Mouse (Mus musculus): ENCODE measurements around the gene Tex14.
A peak's percentile ranks its signal among the peaks of the same experiment; 100 is the strongest.
"Not testable (repeated sequence)": the region's sequence is repeated elsewhere in the genome, so short reads cannot be mapped to it uniquely, and the experiment has no call there.

Gene Tex14

DNA sequence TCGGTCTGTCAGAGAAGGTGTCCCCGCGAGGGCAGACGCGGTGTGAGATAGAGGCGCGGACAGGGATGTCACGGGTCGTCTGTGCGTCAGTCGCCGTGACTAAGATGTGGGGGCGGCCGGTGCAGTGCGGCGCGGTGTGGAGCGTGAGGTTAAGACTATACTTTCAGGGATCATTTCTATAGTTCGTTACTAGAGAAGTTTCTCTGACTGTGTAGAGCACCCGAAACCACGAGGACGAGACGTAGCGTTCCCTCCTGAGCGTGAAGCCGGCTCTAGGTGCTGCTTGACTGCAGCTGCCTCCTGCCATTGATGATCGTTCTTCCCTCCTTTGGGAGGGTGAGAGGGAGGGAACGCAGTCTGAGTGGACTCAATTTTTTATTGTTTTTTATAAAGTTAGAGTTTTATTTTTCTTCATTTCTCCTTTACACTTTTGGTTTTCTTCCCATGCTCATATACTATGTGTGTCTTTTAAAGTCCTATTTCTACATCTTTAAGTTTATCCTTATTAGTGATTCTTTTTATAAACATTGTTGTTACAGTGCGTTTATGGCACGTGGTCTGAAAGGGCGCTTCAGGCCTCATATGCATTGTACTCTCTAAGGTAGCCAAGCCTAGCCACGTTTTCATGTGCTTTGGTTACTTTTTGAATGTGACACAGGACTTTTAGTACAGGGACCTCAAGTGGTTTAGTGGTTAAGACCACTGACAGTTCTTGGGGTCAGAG lies 43.8 kb downstream of the Tex14 start:
- peak; percentile 78 for DNase-seq (ENCODE audit: low read depth, low spot score)

DNA sequence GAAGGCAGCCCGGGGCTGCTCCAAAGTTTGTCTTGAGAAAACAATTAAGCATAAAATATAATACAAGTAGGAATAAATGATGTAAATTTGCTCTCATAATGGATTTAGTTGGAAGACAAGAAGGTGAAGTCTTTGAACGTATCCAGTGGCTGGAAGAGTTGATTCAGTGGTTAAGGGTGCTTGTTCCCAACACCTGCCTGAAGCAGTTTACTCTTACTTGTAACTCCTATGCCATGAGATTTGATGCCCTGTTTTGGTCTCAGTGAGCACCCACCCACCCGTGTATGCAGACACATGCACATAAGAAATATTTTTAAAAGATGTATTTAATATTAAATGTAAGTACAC lies 44.3 kb downstream of the Tex14 start:
- no peak for DNase-seq (ENCODE audit: low read depth, low spot score)

DNA sequence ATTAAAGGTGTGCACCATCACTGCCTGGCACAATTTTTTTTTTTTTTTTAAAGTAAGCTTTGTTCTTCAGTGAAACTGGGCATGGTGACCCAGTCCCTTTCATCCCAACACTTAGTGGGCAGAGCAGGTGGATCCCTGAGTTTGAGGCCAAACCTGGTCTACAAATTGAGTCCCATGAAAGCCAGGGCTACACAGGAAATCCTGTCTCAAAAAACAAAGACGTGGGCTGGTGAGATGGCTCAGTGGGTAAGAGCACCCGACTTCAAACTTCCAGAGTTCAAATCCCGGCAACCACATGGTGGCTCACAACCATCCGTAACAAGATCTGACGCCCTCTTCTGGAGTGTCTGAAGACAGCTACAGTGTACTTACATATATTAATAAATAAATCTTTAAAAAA lies 45.0 kb downstream of the Tex14 start:
- not testable (repeated sequence) for DNase-seq (ENCODE audit: low read depth, low spot score)

DNA sequence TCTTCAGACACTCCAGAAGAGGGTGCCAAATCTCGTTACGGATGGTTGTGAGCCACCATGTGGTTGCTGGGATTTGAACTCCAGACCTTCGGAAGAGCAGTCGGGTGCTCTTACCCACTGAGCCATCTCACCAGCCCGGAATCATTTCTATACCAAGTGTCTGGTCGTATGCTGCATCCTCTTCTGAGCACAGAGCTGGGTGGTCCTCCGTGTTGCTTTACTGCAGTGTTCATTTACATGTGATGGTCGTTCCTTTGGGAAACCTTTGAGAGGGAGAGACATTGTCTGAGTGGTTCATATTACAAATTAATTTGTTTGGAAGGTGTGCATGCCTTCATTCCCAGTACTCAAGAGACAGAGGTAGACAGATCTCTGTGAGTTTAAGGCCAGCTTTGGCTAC lies 47.9 kb downstream of the Tex14 start:
- not testable (repeated sequence) for DNase-seq (ENCODE audit: low read depth, low spot score)

DNA sequence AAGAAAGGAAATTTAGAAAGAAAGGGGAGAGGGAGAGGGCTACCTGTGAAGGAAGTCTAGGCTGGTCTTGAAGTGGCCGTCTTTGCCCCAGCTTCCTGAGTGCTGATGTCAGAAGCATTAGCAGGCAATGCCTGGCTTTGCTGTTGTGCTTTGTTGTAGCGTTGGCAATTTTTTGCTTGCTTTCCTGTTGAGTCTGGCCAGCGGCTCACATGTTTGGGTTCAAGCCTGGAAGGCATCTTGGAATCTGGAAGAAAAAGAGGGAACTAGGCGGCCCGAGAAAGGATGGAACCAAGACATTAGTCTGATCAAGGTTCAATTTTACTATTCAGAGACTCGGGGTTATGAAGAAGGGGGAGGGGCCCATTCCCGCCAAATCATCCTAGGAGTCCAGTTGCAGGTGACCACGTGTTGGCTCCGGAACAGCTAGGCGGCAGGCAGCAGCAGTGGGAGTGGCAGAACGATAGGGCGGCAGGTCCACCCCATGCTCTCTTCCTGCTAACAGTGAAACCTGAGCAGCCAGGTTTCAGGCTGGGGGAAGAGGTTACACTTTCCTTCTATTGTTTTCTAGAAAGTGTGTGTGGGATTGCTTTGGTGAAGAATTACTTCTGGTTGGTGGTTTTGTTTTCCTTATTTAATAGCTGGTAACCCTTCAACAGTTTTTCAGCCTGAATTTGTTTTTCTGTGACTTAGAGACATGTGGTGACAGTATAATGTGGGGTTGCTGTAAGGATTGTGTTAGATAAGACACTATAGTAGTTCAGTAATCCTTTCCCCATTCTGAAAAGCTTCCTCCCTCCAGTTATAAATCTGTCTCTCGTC lies 48.6 kb downstream of the Tex14 start:
- no peak for DNase-seq (ENCODE audit: low read depth, low spot score)

DNA sequence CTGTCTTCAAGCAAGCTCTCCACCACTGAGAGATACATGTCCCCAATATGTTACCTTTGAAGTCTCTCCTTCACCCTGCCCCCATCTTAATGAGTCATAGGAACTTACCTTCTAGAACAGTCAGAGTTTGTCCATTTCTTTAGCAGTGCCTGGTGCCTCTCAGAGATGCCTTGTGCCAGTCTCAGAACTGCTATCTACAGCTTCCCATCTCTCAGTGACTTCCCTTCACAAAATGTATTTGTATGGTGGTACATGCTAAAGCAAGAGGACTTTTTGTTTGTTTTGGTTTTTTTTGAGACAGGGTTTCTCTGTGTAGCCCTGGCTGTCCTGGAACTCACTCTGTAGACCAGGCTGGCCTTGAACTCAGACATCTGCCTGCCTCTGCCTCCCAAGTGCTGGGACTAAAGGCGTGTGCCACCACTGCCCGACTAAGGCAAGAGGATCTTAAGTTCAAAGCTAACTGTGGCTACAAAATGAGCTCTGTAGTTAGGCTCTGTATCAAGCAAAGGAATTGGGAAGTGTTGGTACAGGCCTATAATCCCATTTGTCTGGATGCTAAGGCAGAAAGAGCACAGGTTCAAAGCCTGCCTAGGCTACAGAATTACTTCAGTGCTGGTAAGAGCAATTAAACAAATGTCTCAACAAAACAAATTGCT lies 49.3 kb downstream of the Tex14 start:
- DNase-seq (ENCODE audit: low read depth, low spot score) = no peak

DNA sequence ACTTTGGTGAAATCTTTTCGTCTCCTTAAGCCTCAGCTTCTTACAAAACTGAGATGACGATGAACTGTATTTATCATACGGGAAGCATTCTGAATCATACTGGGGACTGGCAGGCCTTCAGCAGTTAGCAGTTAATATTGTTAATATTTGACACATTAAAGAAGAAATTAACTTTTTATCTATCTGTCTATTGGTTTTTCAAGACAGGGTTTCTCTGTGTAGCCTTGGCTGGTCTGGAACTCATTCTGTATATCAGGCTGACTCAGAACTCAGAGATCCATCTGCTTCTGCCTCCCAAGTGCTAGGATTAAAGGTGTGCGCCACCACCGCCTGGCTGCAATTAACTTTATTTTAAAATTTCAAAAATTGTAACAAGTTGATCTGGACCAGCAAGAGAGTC lies 50.7 kb downstream of the Tex14 start:
- no peak for DNase-seq (ENCODE audit: low read depth, low spot score)

DNA sequence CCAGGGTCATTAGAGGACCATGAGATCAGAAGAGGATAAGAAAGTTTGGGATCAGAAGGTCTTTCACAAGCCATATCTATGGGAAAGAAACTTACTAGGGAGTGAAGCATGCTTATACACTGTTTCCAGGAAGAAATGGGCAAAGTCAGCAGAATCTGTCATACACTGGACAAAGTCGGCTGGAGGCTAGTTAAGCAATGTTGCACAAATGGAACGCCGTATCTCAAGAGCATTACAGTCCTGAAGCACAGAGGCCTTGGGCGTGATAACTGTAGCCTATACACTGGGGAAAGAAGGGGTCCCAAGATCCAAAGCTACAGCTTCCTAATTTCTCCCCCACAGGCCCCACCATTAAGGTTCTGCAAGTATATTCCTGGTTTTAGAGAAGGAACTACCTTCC lies 51.1 kb downstream of the Tex14 start:
- no peak for DNase-seq (ENCODE audit: low read depth, low spot score)

DNA sequence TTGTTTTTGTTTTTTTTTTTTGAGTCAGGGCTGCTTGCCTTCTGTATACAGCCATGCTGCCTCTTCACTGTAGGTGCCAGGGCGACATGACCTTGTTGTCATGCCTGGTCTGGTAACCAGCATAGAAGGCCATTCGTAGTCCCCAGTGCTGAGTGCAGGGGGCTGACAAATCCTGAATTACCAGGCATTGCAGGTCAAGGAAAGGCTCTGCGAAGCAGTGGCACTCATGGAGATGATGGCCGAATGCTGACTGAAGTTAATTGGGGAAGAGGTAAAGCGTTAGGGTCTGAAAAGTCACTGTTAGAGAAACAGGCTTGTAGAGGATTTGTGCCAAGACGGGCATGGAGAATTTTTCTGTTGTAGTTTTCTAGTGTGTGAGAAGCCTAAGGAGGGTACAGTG lies 55.7 kb downstream of the Tex14 start:
- DNase-seq (ENCODE audit: low read depth, low spot score) = no peak

DNA sequence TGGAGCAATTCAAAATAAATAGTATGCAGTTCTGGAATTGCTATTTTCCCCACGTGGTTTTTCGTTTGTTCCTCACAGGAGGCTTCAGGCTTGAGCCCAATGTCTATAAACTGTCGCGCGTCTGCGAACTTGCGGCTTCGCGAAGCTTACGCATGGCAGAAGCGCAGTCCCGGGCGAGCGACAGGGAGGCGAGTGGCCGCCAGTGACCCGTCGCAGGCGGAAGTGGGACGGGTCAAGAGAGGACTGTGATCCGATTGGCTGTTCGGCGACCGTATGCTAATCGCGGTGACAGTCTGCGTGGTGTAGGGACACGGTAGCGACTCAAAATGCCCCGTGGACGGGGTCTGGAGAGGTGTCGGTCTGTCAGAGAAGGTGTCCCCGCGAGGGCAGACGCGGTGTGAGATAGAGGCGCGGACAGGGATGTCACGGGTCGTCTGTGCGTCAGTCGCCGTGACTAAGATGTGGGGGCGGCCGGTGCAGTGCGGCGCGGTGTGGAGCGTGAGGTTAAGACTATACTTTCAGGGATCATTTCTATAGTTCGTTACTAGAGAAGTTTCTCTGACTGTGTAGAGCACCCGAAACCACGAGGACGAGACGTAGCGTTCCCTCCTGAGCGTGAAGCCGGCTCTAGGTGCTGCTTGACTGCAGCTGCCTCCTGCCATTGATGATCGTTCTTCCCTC lies 57.1 kb downstream of the Tex14 start:
- DNase-seq (ENCODE audit: low read depth, low spot score) = not testable (repeated sequence)

DNA sequence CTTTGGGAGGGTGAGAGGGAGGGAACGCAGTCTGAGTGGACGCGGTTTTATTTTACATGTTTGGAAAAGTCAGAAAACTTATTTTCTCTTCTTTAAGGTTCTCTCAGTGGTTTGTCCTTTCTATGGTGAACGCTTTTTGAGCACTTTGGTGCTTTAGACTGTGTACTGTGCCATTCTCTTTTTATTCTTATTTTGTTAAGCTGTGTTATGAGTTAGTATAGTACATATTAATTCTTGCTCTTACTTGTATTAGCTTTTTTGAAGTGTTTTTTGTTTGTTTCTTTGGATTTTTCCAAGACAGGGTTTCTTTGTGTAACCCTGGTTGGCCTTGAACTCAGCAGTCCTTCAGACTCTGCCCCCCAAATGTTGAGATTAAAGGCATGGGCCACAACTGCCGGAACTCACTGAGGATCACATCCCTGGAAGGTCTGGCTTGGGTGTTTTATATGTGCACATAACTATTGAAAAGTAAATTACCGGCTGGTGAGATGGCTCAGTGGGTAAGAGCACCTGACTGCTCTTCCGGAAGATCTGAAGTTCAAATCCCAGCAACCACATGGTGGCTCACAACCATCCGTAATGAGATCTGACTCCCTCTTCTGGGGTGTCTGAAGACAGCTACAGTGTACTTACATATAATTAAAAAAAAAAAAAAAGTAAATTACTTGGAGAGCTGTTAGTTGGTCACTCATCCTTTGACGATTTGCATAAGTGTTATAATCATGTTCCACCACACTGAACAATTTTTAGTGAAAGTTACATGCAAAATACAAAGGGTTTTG lies 57.8 kb downstream of the Tex14 start:
- no peak for DNase-seq (ENCODE audit: low read depth, low spot score)

DNA sequence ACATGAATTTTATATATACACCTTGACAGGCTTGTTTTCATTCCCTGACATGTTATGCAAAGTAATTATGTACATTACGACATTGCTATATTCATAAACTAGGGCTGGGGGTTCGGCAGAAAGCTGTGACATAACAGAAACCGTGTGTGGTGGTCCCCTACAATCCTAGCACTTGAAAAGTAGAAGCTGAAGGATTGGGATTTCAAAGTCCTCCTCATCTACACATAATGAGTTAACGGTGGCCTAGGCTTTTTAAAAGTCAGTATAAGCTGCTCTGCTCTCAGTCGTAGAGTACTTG lies 58.3 kb downstream of the Tex14 start:
- DNase-seq (ENCODE audit: low read depth, low spot score) = no peak

DNA sequence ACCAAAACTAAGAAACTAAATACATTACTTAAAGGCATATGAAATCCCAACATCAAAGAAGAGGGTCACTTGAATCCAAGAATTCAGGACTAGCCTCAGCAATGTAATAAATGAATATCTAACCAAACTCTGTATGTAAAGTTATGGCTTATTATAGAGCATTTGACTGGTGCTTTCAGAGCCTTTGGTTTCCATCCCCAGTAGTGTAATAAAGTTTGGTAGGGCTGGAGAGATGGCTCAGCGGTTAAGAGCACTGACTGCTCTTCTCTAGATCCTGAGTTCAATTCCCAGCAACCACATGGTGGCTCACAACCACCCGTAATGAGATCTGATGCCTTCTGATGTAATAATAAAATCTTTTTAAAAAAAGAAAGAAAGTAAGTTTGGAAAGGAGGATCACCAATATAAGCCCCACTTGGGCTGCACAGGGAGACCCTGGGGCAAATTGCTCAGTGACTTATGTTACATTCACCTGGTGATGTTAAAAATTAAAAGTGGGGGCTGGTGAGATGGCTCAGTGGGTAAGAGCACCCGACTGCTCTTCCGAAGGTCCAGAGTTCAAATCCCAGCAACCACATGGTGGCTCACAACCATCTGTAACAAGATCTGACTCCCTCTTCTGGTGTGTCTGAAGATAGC lies 59.0 kb downstream of the Tex14 start:
- DNase-seq (ENCODE audit: low read depth, low spot score) = not testable (repeated sequence)

DNA sequence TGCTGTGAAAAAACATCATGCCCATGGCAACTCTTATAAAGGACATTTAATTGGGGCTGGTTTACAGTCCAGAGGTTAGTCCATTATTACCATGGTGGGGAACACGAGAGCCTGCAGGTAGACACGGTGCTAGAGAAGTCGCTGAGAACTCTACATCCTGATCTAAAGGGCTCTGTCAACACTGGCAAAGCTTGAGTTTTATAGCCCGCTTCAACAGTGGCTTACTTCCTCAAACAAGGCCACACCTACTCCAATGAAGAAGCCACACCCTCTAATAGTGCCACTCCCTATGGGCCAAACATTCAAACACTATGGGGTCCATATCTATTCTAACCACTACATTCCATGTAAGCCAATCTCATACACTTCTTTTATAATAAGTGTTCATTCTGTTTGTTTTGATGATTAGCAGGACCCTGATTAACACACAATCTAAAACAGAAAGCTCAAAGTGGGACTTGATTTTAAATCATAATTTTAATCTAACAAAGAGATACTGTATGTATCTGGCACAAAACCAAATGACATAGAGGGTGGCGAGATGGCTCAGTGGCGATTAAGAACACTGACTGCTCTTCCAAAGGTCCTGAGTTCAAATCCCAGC lies 61.2 kb downstream of the Tex14 start:
- DNase-seq (ENCODE audit: low read depth, low spot score) = no peak

DNA sequence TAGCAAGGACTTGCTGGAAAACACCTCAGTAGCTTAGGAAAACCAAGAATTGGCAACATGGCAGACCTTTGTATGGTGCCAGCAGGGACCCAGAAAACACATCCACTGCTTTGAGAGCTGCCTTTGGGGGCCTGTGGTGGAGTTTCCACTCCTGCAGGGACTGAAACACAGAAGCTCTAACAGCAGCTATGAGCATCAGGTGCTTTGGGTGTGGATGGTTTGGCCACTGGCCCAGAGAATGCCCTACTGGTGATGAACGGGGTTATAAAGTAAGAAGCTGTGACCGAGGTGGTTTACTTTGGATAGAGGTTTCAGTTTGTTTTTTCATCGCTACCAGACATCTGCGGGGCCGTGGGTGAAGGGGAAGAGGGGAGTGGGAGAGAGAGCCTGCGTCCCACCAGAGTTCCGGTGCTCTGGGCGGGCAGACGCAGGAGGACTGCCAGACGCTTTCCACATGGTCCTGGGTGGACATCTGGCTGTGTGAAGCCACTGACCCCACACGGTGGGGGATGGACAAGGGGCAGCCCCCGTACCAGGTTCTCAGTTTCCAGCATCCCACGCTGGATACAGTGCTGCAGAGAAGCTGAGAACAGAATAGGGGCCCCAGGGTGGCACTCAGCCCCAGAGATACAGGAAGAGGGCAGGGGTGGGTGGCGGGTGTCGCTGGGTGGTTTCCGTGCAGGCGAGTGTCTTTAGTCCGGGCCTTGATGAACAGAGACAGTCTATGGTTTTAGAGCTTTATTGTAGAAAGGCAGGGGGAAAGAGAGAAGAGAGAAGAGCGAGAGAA lies 62.8 kb downstream of the Tex14 start:
- no peak for DNase-seq (ENCODE audit: low read depth, low spot score)

DNA sequence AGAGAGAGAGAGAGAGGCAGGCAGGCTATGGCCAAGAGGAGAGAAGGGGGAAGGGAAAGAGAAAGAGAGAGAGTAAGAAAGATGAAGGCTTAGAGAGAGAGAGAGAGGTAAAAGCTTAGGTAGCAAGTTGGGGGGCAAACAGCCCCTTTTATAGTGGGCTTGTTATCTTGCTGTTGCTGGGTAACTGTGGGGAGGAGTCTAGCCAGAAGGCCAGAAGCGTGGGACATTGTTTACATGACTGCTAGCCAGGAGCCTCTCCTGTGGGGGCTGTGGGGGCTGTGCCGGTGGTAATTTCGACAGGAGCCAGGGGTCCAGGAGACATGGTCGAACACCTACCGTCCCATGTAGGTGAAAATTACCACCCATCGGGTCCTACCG lies 63.4 kb downstream of the Tex14 start:
- DNase-seq (ENCODE audit: low read depth, low spot score) = no peak

DNA sequence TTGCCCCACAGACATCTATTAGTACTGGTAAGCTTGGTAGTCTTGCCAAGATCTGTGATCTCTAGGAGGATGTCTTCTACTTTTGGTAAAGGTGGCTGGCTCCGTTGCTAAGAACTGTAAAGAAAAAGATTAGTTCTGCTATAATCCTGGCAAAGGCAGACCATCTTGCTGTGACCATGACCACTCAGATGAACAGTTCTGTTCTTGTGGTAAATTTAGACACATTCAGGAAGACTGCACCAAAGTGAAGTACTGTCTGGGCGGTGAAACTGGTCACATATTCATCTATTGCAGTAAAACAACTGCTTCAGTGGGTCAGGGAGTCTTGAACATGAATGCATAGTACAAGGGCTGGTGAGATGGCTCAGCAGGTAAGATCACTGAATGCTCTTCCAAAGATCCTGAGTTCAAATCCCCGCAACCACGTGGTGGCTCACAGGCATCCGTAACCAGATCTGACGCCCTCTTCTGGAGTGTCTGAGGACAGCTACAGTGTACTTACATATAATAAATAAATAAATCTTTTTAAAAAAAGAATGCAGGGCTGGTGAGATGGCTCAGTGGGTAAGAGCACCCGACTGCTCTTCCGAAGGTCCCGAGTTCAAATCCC lies 63.9 kb downstream of the Tex14 start:
- no peak for DNase-seq (ENCODE audit: low read depth, low spot score)

DNA sequence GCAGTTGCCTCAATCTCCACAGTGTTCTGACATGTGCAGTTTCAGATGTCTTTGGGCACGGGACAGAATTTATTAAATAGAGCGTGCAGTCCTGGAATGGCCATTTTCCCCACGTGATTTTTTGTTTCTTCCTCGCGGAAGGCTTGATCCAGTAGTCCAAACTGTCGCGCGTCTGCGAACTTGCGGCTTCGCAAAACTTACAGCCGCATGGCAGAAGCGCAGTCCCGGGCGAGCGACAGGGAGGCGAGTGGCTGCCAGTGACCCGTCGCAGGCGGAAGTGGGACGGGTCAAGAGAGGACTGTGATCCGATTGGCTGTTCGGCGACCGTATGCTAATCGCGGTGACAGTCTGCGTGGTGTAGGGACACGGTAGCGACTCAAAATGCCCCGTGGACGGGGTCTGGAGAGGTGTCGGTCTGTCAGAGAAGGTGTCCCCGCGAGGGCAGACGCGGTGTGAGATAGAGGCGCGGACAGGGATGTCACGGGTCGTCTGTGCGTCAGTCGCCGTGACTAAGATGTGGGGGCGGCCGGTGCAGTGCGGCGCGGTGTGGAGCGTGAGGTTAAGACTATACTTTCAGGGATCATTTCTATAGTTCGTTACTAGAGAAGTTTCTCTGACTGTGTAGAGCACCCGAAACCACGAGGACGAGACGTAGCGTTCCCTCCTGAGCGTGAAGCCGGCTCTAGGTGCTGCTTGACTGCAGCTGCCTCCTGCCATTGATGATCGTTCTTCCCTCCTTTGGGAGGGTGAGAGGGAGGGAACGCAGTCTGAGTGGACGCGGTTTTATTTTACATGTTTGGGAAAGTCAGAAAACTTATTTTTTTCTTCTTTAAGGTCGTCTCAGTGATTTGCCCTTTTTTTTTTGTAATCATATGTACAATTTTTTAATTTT lies 66.2 kb downstream of the Tex14 start:
- DNase-seq (ENCODE audit: low read depth, low spot score) = not testable (repeated sequence)

DNA sequence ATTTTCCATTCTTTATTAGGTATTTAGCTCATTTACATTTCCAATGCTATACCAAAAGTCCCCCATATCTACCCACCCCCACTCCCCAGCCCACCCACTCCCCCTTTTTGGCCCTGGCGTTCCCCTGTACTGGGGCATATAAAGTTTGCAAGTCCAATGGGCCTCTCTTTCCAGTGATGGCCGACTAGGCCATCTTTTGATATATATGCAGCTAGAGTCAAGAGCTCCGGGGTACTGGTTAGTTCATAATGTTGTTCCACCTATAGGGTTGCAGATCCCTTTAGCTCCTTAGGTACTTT lies 66.8 kb downstream of the Tex14 start:
- DNase-seq (ENCODE audit: low read depth, low spot score) = not testable (repeated sequence)

All from WW6 (cell line).